Mouse (Mus musculus) bone marrow macrophage, adult 2 months (primary cell): ENCODE results near the gene Vps13d.

ENCODE experiments used
- CTCF ChIP-seq: IDR thresholded peaks from 2 replicates; pipeline ENCODE4 v1.5.1; 2012; ENCODE audit warnings: low read depth, mild to moderate bottlenecking, low read length, moderate library complexity
- POLR2A ChIP-seq: IDR thresholded peaks from 2 replicates; pipeline ENCODE4 v1.6.1; 2012; ENCODE audit warnings: mild to moderate bottlenecking, low read depth, low read length, borderline replicate concordance

DNA sequence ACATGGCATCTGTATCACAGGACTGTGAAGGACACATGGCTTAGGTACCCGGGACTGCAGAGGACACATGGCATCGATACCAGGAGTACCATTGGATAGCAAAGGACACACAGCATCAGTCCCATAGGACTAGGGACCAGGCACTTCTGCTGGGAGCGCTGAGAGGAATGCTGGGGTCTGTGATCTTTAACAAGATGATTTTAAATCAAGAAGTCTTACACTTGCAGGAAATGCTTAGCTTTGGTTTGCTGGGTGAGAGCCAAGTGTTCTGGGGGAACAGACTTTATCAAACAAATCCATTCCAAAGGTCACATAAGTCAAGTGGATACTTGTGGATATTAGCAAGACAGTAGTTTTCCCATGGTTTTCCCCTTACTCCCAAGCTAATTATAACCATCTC, 142.5 kb downstream of the Vps13d start:
- no peak for TF ChIP-seq CTCF
- no peak for TF ChIP-seq POLR2A
